7 mouse cellular contexts compared by ENCODE assay signal in genomic region chr6:57825259-57825715, GRCm38 (mm10). TPM values are rescaled to one million over a fixed set of nuclear protein-coding genes. Genes with fewer than 3 reads are reported as not detected.
DNase-seq lines count a peak whose midpoint lies in the region; ATAC-seq lines count a peak whose summit lies in the region.

No protein-coding gene starts in this region.

- H3K9me3 ChIP-seq in forebrain, embryonic 13.5 days (replicated peaks) = no peaks in the 10 kb centered on the region
- H3K9me3 ChIP-seq in liver, embryonic 13.5 days (replicated peaks) = no peaks in the 10 kb centered on the region
- no peaks in the 10 kb centered on the region for H3K9me3 ChIP-seq in stomach, embryonic 16.5 days (replicated peaks; ENCODE audit: control insufficient read depth, low read length)

- 8% methylated on average over 5 of the region's 5 CpGs for WGBS in forebrain, embryonic 13.5 days
- WGBS in liver, embryonic 13.5 days (ENCODE audit: insufficient replicate concordance) = 6% methylated on average over 5 of the region's 5 CpGs
- 4% methylated on average over 5 of the region's 5 CpGs for WGBS in stomach, embryonic 16.5 days

- peaks cover 21% of the 10 kb centered on the region for H3K4me1 ChIP-seq in forebrain, embryonic 13.5 days
- H3K4me1 ChIP-seq in liver, embryonic 13.5 days (replicated peaks) = peaks cover 40% of the 10 kb centered on the region
- H3K4me1 ChIP-seq in stomach, embryonic 16.5 days (ENCODE audit: control insufficient read depth, insufficient read depth, low read length) = 0 out of 2 replicates have a peak, but pooled peaks cover 3% of the 10 kb centered on the region

- H3K4me3 ChIP-seq in forebrain, embryonic 13.5 days = peak overlapping the region; percentile 69
- H3K4me3 ChIP-seq in liver, embryonic 13.5 days (replicated peaks) = peak overlapping the region; percentile 88
- peak overlapping the region; percentile 85 for H3K4me3 ChIP-seq in stomach, embryonic 16.5 days (replicated peaks; ENCODE audit: low read length)

- peak overlapping the region; percentile 95; the same call in 1 of the 2 replicates for H3K27ac ChIP-seq in forebrain, embryonic 13.5 days
- H3K27ac ChIP-seq in liver, embryonic 13.5 days = peak overlapping the region; percentile 92
- H3K27ac ChIP-seq in stomach, embryonic 16.5 days (ENCODE audit: low read length) = peak overlapping the region; percentile 94

- no peaks in the 10 kb centered on the region for H3K36me3 ChIP-seq in forebrain, embryonic 13.5 days (ENCODE audit: poor library complexity, severe bottlenecking)
- H3K36me3 ChIP-seq in liver, embryonic 13.5 days = no peaks in the 10 kb centered on the region
- no peaks in the 10 kb centered on the region for H3K36me3 ChIP-seq in stomach, embryonic 16.5 days (ENCODE audit: control insufficient read depth, insufficient read depth, low read length)

- H3K4me2 ChIP-seq in forebrain, embryonic 13.5 days = peak overlapping the region; percentile 70
- peak overlapping the region; percentile 76 for H3K4me2 ChIP-seq in liver, embryonic 13.5 days
- H3K4me2 ChIP-seq in stomach, embryonic 16.5 days (ENCODE audit: low read depth, low read length) = peak overlapping the region; percentile 70

- peak; percentile 4 for DNase-seq in ovary, postnatal 10 days (ENCODE audit: low spot score)
- no peak for DNase-seq in ovary, postnatal 14 days (ENCODE audit: low spot score)
- DNase-seq in liver, embryonic 13.5 days = no peak
- DNase-seq in cerebellum, adult 8-10 months = no peak
- DNase-seq in left cerebral cortex, adult 8-10 months (ENCODE audit: low spot score in 2 of 2) = no peak

- H3K9ac ChIP-seq in forebrain, embryonic 13.5 days = peak overlapping the region; percentile 91
- peak overlapping the region; percentile 98 for H3K9ac ChIP-seq in liver, embryonic 13.5 days
- H3K9ac ChIP-seq in stomach, embryonic 16.5 days (ENCODE audit: low read length) = peak overlapping the region; percentile 96

- ATAC-seq in forebrain, embryonic 13.5 days = no peak; the same call in 1 of the 2 replicates
- ATAC-seq in liver, embryonic 13.5 days (ENCODE audit: low read depth) = peak; percentile 10; the same call in 1 of the 2 replicates
- ATAC-seq in stomach, embryonic 16.5 days (ENCODE audit: insufficient read depth, low FRiP score) = peak; percentile 19; the same call in 1 of the 2 replicates

- H3K27me3 ChIP-seq in forebrain, embryonic 13.5 days = no peaks in the 10 kb centered on the region
- H3K27me3 ChIP-seq in liver, embryonic 13.5 days = no peaks in the 10 kb centered on the region
- no peaks in the 10 kb centered on the region for H3K27me3 ChIP-seq in stomach, embryonic 16.5 days (ENCODE audit: control insufficient read depth, insufficient read depth, low read length)

RNA-seq across cellular contexts. Expression of gene Vopp1, which starts 0.3 kb away (rescaled TPM):
- polyA plus RNA-seq in forebrain, embryonic 13.5 days (2015; fragmentation: Nextera tagmentation; extraction: Ambion mirVana) = 114 and 117 TPM in 2 replicates
- 43.7 and 50.6 TPM in 2 replicates for polyA plus RNA-seq in liver, embryonic 13.5 days (2015; fragmentation: Nextera tagmentation; extraction: Ambion mirVana)
- 48.6 and 55.1 TPM in 2 replicates for polyA plus RNA-seq in stomach, embryonic 16.5 days (2015; fragmentation: Nextera tagmentation; extraction: Ambion mirVana)
- 100 to 1,000 TPM; 109 to 124 (median 114) TPM for total RNA-seq in left cerebral cortex, adult 8-10 months (2022)

RNA-seq across cellular contexts. Expression of gene Vmn1r21, which starts 24.9 kb away (rescaled TPM):
- not detected in 2 replicates for polyA plus RNA-seq in forebrain, embryonic 13.5 days (2015; fragmentation: Nextera tagmentation; extraction: Ambion mirVana)
- polyA plus RNA-seq in liver, embryonic 13.5 days (2015; fragmentation: Nextera tagmentation; extraction: Ambion mirVana) = not detected in 2 replicates
- polyA plus RNA-seq in stomach, embryonic 16.5 days (2015; fragmentation: Nextera tagmentation; extraction: Ambion mirVana) = 0.13 TPM in 1 of 2 replicates, not detected in the other
- total RNA-seq in left cerebral cortex, adult 8-10 months (2022) = not detected
